Mouse (Mus musculus) testis, adult 2 months (tissue): ENCODE measurements around the gene Mphosph8. TPM values are rescaled to one million over a fixed set of nuclear protein-coding genes. Genes with fewer than 3 reads are reported as not detected.

Source experiments
- H3K27ac ChIP-seq: fragments of 200-500 bp; 2 replicates; pipeline ENCODE4 v1.5.1; 2012; ENCODE audit warnings: low read depth, low read length; ENCODE audit not compliant: control insufficient read depth, insufficient read depth
- H3K27me3 ChIP-seq: fragments of 200-500 bp; 2 replicates; pipeline ENCODE4 v1.6.1; 2012; ENCODE audit warnings: mild to moderate bottlenecking, low read length, moderate library complexity; ENCODE audit not compliant: control insufficient read depth, insufficient read depth
- H3K36me3 ChIP-seq: fragments of 200-500 bp; 2 replicates; pipeline ENCODE4 v1.6.1; 2012; ENCODE audit warnings: mild to moderate bottlenecking, low read length; ENCODE audit not compliant: control insufficient read depth, insufficient read depth
- H3K4me1 ChIP-seq: fragments of 200-500 bp; 2 replicates; pipeline ENCODE4 v1.6.1; 2012; ENCODE audit warnings: low read length; ENCODE audit not compliant: control insufficient read depth, insufficient read depth
- H3K4me3 ChIP-seq: fragments of 200-500 bp; 2 replicates; pipeline ENCODE4 v1.5.1; 2012; ENCODE audit warnings: low read depth, mild to moderate bottlenecking, low read length, moderate library complexity, mixed read lengths; ENCODE audit not compliant: control insufficient read depth
- CTCF ChIP-seq: fragments of 200-500 bp; IDR thresholded peaks from 2 replicates; pipeline ENCODE4 v1.5.1; 2012; ENCODE audit warnings: low read depth, mild to moderate bottlenecking, inconsistent platforms, low read length, moderate library complexity; ENCODE audit not compliant: control insufficient read depth, insufficient read depth, insufficient replicate concordance
- POLR2A ChIP-seq: fragments of 200-500 bp; IDR thresholded peaks from 2 replicates; pipeline ENCODE4 v1.6.1; 2012; ENCODE audit warnings: low read depth, mild to moderate bottlenecking, inconsistent platforms, low read length, moderate library complexity; ENCODE audit not compliant: control insufficient read depth
- polyA plus RNA-seq: library from polyadenylated mRNA; depleted of rRNA; stranded (reverse); fragments of >200 nt; gene quantifications from 2 replicates; pipeline ENCODE4 v1.2.3, GENCODE M21; 2012; rRNA removed

The Mphosph8 gene
- polyA plus RNA-seq, result 21.0 and 24.7 TPM in 2 replicates

DNA sequence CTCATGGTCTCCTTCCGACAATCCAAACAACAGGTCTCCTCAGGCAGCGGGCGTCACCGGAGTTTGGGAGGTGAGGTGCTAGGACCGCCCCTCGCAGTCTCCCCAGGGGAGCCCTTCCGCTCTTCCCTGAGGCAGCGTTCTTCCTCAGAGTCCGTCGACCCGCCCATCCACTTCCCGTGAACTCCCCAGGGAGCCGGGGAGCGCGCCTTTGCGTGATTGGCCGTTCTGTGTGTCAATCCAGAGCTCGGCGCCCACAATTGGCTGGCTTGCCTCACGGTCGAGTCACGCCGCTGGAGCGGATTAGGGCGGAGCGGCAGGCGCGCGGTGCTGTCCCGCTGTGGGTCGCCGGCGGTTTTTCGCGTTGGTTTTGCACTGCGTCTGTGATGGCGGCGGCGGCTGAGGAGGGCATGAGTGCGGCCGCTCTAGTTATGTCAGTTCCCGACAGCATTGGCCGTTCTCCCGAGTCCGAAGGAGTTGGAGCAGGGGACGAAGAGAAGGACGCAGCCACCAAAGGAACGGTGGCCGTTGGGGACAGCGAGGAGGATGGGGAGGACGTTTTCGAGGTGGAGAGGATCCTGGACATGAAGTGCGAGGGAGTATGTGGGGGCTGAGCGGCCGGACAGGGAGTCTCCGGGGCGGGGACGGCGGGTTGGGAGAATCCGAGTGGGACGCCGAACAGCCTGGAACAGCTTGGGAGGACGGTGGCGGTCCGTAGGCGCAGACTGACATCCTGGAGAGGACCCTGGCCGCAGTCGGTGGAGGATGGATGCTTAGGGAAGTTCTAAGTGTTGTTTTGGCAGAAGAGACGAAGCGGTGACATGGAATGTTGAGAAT, at the start of gene Mphosph8:
Gene Mphosph8 (plus strand): TSS at position 280 of the 834 bp plus-strand sequence.
- H3K36me3 ChIP-seq, result no peaks in the 10 kb centered on the region; the same call in 1 of the 2 replicates
- TF ChIP-seq CTCF (no peak), POLR2A (peak; percentile 94)
- peaks cover 3% of the 10 kb centered on the region; the same call in 1 of the 2 replicates for H3K4me1 ChIP-seq
- no peaks in the 10 kb centered on the region for H3K27me3 ChIP-seq
- peak within 1 kb of the TSS; percentile 96 for H3K4me3 ChIP-seq
- peak within 1 kb of the TSS; percentile 99 for H3K27ac ChIP-seq

DNA sequence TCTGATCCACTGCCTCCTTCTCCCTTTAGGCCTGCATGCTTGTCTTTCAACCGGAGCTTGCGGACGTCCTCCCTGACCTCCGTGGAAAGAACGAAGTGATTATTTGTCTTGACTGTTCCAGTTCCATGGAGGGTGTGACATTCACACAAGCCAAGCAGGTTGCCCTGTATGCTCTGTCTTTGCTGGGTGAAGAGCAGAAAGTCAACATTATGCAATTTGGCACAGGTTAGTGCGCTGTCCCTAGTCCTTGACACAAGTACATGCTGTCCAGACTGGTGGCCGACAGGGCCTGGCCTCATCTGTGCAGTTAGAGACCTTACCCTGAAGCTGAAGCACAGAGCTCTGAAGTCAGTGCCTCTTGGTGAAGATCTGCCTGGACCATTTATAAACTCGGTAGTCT, 47.6 kb upstream of the Mphosph8 start:
- Histone ChIP-seq H3K27ac (no peak overlapping the region; the same call in 1 of the 2 replicates), H3K4me3 (no peak overlapping the region), H3K4me1 (no peaks in the 10 kb centered on the region), H3K36me3 (no peaks in the 10 kb centered on the region), H3K27me3 (no peaks in the 10 kb centered on the region)
- TF ChIP-seq CTCF (no peak), POLR2A (no peak)

DNA sequence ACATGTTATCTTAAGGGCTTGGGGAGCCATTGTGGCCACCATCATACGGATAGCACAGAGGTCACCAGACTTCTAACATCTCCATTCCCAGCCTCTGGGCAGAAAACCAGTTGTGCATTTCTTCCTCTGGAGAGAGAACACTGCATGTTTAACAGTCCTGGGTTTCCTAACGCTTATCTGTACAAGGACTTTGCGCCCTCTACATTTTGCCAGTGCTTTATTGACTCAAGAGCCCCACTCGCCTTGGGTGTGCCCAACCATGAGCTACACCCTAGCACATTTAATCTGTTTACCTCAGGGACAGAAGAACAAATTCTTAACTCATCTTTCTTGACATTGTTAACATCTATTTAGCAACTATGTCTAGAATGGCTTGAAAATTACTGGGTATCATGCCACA, 41.8 kb upstream of the Mphosph8 start:
- Histone ChIP-seq H3K4me1 (no peaks in the 10 kb centered on the region), H3K27ac (no peak overlapping the region), H3K4me3 (no peak overlapping the region), H3K36me3 (no peaks in the 10 kb centered on the region), H3K27me3 (no peaks in the 10 kb centered on the region)
- TF ChIP-seq CTCF (no peak), POLR2A (no peak)

DNA sequence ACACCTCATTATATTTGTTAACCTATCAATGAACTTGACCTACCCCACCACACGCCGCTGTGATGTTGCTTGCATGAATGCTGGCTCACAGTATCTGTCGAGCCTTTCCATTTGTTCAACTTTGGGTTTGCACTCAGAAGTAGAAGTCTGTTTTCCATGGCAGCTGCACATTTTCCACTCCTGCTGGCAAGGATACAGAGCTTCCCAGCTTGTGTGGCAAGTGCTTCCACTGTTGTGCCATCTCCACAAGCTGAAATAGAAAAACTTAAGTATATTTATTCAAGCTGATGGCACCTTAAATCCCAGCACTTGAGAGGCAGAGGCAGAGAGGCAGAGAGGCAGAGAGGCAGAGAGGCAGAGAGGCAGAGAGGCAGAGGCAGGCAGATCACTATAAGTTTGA, 39.7 kb upstream of the Mphosph8 start:
- H3K4me3 ChIP-seq, result no peak overlapping the region
- H3K27me3 ChIP-seq, result no peaks in the 10 kb centered on the region
- no peak for TF ChIP-seq POLR2A
- no peak for TF ChIP-seq CTCF
- no peak overlapping the region for H3K27ac ChIP-seq
- H3K4me1 ChIP-seq, result no peaks in the 10 kb centered on the region
- H3K36me3 ChIP-seq, result no peaks in the 10 kb centered on the region

DNA sequence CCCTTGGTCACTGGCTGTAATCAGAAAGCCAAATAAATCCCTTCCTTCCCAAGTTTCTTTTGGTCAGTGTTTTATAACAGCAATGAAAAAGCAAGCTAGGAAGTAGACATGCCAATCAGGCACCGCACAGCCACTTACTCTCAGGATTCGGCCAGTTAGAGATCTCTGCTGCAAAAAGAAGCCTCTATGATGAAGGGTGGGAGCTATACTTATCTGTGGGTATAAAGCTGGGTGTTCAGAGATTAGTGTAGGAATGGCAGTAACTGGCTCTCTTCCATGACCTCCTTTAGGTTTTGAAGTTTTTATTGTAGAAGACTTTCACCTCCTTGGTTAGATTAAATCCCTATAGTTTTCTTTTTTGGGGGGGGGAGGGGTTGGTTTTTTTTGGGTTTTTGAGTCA, 36.9 kb upstream of the Mphosph8 start:
- Histone ChIP-seq H3K27me3 (no peaks in the 10 kb centered on the region), H3K4me3 (no peak overlapping the region), H3K36me3 (no peaks in the 10 kb centered on the region), H3K27ac (no peak overlapping the region), H3K4me1 (no peaks in the 10 kb centered on the region)
- TF ChIP-seq POLR2A (no peak), CTCF (no peak)

DNA sequence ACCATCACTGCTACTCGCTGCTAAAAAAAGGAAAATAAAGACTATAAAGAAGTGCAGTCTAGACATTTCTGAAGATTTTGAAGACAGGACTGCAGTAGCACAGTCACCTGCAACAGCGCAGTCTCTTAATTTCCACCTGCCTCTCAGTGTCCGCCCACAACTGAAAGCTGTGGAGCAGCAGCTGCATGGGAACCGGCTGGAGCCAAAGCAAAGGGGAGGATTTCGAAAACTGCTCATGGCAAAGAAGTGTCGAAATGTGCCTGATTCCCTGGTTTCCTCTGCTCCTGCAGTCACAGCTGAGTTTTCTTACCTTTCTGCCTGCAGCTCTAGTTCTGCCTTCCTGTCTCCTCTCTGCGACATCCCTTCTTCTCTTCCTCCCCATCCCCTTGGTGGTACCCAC, 20.8 kb upstream of the Mphosph8 start:
- Histone ChIP-seq H3K27ac (no peak overlapping the region), H3K36me3 (no peaks in the 10 kb centered on the region), H3K4me1 (no peaks in the 10 kb centered on the region), H3K4me3 (no peak overlapping the region), H3K27me3 (no peaks in the 10 kb centered on the region)
- TF ChIP-seq POLR2A, result no peak
- no peak for TF ChIP-seq CTCF

DNA sequence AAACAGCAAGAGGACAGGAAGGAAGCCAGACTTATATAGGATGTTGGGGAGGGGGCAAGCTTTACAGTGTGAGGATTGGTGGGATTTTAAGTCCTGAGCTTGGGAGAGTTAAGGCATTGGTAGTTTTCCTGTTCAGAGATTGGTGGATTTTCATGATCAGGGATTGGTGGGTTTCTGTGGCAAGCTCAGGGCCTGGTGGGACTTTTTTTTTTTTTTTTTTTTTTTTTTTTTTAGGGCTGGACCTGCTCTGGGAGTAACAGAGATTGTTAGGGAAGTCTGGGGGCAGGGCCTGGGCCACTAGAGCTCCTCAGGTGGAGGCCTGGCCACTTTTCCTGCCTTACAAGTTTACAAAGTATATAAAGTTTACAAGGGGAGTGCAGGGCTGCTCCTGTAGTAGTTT, 18.6 kb upstream of the Mphosph8 start:
- no peaks in the 10 kb centered on the region for H3K4me1 ChIP-seq
- H3K36me3 ChIP-seq, result no peaks in the 10 kb centered on the region
- no peaks in the 10 kb centered on the region for H3K27me3 ChIP-seq
- TF ChIP-seq CTCF (no peak), POLR2A (no peak)
- H3K27ac ChIP-seq, result no peak overlapping the region
- peak overlapping the region; percentile 81; the same call in 1 of the 2 replicates for H3K4me3 ChIP-seq
